Mouse (Mus musculus) monocyte, adult 2 months (primary cell): ENCODE measurements at regions not wholly inside any gene's neighbourhood (a gene's known extent, or its start where the extent isn't known, plus 50 kb on each side); places are given as distances from the start of the nearest gene placed in this dataset.

Source experiments
- DNase-seq, 2 experiments: peaks; one replicate each; pipeline ENCODE4 v3.0.0; 2022; ENCODE audit warnings: low spot score in 2 of 2, low read depth in 1 of 2

GRCm38 (mm10) chr7:59711741-59712140 is 293.1 kb downstream of the Snurf start:
- DNase-seq: peak; percentile 1 to 24
